Mouse (Mus musculus): ENCODE results near the gene Ulk1. TPM values are rescaled to one million over a fixed set of nuclear protein-coding genes. Genes with fewer than 3 reads are reported as not detected.

The Ulk1 gene
- polyA plus RNA-seq, 1 experiment, result 23.9 TPM

DNA sequence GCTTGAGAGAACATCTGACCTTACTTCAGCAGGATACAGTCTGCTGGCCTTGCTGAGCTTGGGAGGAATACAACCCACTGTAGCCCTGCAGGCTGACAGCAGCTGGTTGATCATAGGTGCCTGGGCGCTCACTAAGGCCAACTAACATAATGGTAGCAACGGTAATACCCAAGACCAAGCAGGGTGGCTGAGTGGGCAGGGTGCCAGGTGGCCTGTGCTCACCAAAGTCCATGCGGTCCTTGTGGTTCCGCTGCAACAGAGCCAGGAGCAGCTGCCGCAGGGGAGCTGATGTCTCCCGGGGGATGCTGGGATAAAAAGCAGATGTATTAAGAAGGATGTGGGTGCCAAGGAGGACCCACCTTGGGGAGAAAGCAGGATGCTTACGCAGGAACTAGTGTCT lies 15.5 kb downstream of the Ulk1 start:
- no peaks in the 10 kb centered on the region for H3K79me2 ChIP-seq (ENCODE audit: control insufficient read depth, insufficient read depth)
- TF ChIP-seq MYOG (IDR thresholded peaks at IDR 0.05; ENCODE audit: control insufficient read depth in 1 of 3, insufficient read depth in 1 of 3, insufficient read length in 2 of 3, low read depth in 2 of 3), result no peak
- TF ChIP-seq TCF3 (IDR thresholded peaks at IDR 0.05; ENCODE audit: insufficient read length, low read depth), result no peak
- TF ChIP-seq TCF12 (IDR thresholded peaks at IDR 0.05; ENCODE audit: insufficient read depth, poor library complexity, severe bottlenecking), result no peak
- no peak for TF ChIP-seq REST (IDR thresholded peaks at IDR 0.05; ENCODE audit: insufficient read depth, insufficient read length)
- TF ChIP-seq MYOD1 (IDR thresholded peaks at IDR 0.05; ENCODE audit: control insufficient read depth in 1 of 3, insufficient read length in 2 of 3, low read depth in 2 of 3), result no peak
- TF ChIP-seq CEBPB (IDR thresholded peaks at IDR 0.05; ENCODE audit: insufficient read depth, poor library complexity, severe bottlenecking), result no peak
- no peak for TF ChIP-seq POLR2A (IDR thresholded peaks at IDR 0.05; ENCODE audit: insufficient read length, low read depth)
- TF ChIP-seq E2F4 (IDR thresholded peaks at IDR 0.05; ENCODE audit: insufficient read depth), result no peak
- no peak for TF ChIP-seq POLR2AphosphoS2 (IDR thresholded peaks at IDR 0.05; ENCODE audit: insufficient read length, low read depth)
- H3K27me3 ChIP-seq (ENCODE audit: control insufficient read depth, insufficient read depth, insufficient read length), result no peaks in the 10 kb centered on the region
- H3ac ChIP-seq (ENCODE audit: control insufficient read depth, insufficient read length), result no peak overlapping the region
- no peak overlapping the region for H3K4me3 ChIP-seq
- no peak overlapping the region for H3K4me2 ChIP-seq (ENCODE audit: low read depth)
- peaks cover 25% of the 10 kb centered on the region for H3K36me3 ChIP-seq (ENCODE audit: control insufficient read depth, insufficient read depth)

DNA sequence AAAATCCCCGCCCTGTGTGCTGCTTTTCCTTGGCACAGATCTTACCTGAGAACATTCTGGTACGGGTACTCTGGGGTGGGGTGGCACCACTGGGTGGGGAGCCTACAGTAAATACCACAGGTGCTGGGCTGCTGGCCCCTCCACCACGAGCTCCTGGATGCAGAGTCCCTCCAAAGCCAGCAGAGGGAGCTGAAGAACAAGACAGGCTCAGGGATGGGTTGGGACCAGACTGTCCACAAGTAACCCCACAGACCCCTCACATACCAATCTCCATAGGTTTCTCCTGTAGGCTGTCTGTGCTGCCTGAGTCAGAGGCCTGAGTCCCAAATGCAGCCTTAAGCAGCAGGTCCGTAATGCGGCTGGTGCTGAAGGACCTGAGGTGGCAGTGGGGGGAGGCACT lies 21.2 kb downstream of the Ulk1 start:
- H3K36me3 ChIP-seq (ENCODE audit: control insufficient read depth, insufficient read depth), result peaks cover 10% of the 10 kb centered on the region
- H3K27me3 ChIP-seq (ENCODE audit: control insufficient read depth, insufficient read depth, insufficient read length), result no peaks in the 10 kb centered on the region
- no peak overlapping the region for H3K4me3 ChIP-seq
- TF ChIP-seq MAX (IDR thresholded peaks at IDR 0.05; ENCODE audit: low read depth) (no peak), USF1 (IDR thresholded peaks at IDR 0.05; ENCODE audit: low read depth) (no peak), MYOG (IDR thresholded peaks at IDR 0.05; ENCODE audit: control insufficient read depth in 1 of 3, insufficient read depth in 1 of 3, insufficient read length in 2 of 3, low read depth in 2 of 3) (no peak), REST (IDR thresholded peaks at IDR 0.05; ENCODE audit: insufficient read depth, insufficient read length) (no peak), POLR2AphosphoS2 (IDR thresholded peaks at IDR 0.05; ENCODE audit: insufficient read length, low read depth) (no peak), CEBPB (IDR thresholded peaks at IDR 0.05; ENCODE audit: insufficient read depth, poor library complexity, severe bottlenecking) (no peak), TCF3 (IDR thresholded peaks at IDR 0.05; ENCODE audit: insufficient read length, low read depth) (no peak), SRF (IDR thresholded peaks at IDR 0.05; ENCODE audit: control insufficient read depth, insufficient read length, low read depth) (no peak), E2F4 (IDR thresholded peaks at IDR 0.05; ENCODE audit: insufficient read depth) (no peak)
- H3ac ChIP-seq (ENCODE audit: control insufficient read depth, insufficient read length), result no peak overlapping the region
- H3K4me2 ChIP-seq (ENCODE audit: low read depth), result no peak overlapping the region
- no peaks in the 10 kb centered on the region for H3K79me2 ChIP-seq (ENCODE audit: control insufficient read depth, insufficient read depth)

DNA sequence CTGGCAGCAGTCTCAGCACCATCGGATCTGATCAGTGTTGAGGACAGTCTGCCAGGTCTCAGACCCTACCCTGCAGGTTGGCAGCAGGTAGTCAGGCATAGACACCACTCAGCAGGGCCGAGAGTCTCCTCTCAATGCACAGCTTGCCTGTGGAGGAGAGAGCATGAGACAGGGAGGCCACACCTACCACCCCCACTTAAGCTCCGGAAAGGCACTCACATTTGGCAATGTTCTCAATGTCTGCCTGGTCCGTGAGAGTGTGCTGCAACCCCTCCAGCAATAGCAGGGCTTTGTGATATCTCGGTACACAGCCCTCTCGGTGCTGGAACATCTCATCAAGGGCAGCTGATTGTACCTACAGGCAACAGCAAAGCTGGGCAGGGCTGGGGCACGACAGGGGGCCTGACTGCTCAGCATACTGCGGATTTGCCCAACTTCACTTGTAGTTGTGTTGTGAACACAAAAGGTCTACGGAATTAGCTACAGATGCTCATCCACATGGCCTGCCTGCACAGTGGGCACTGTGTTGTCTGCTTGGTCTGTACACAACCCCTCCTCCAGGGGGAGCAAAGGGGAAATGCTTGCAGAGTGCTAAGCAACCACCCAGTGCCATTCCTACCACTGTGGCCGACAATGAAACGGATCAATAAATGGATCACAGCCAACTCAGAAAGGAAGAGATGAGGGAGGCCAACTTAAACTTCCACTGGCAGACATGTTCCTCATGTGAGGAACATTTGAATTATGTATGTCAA lies 23.6 kb downstream of the Ulk1 start:
- Histone ChIP-seq H3K27me3 (ENCODE audit: control insufficient read depth, insufficient read depth, insufficient read length) (no peaks in the 10 kb centered on the region), H3K36me3 (ENCODE audit: control insufficient read depth, insufficient read depth) (peaks cover 4% of the 10 kb centered on the region), H3ac (ENCODE audit: control insufficient read depth, insufficient read length) (no peak overlapping the region), H3K4me2 (ENCODE audit: low read depth) (no peak overlapping the region), H3K4me3 (no peak overlapping the region), H3K79me2 (ENCODE audit: control insufficient read depth, insufficient read depth) (no peaks in the 10 kb centered on the region)
- TF ChIP-seq TCF12 (IDR thresholded peaks at IDR 0.05; ENCODE audit: insufficient read depth, poor library complexity, severe bottlenecking), result no peak
- no peak for TF ChIP-seq CEBPB (IDR thresholded peaks at IDR 0.05; ENCODE audit: insufficient read depth, poor library complexity, severe bottlenecking)
- TF ChIP-seq REST (IDR thresholded peaks at IDR 0.05; ENCODE audit: insufficient read depth, insufficient read length), result no peak
- TF ChIP-seq USF1 (IDR thresholded peaks at IDR 0.05; ENCODE audit: low read depth), result no peak
- no peak for TF ChIP-seq POLR2AphosphoS2 (IDR thresholded peaks at IDR 0.05; ENCODE audit: insufficient read length, low read depth)
- no peak for TF ChIP-seq TCF3 (IDR thresholded peaks at IDR 0.05; ENCODE audit: insufficient read length, low read depth)
- no peak for TF ChIP-seq MAX (IDR thresholded peaks at IDR 0.05; ENCODE audit: low read depth)
- no peak for TF ChIP-seq E2F4 (IDR thresholded peaks at IDR 0.05; ENCODE audit: insufficient read depth)
- TF ChIP-seq MYOG (IDR thresholded peaks at IDR 0.05; ENCODE audit: control insufficient read depth in 1 of 3, insufficient read depth in 1 of 3, insufficient read length in 2 of 3, low read depth in 2 of 3), result no peak
- no peak for TF ChIP-seq SRF (IDR thresholded peaks at IDR 0.05; ENCODE audit: control insufficient read depth, insufficient read length, low read depth)
- TF ChIP-seq POLR2A (IDR thresholded peaks at IDR 0.05; ENCODE audit: insufficient read length, low read depth), result no peak
- TF ChIP-seq MYOD1 (IDR thresholded peaks at IDR 0.05; ENCODE audit: control insufficient read depth in 1 of 3, insufficient read length in 2 of 3, low read depth in 2 of 3), result no peak

DNA sequence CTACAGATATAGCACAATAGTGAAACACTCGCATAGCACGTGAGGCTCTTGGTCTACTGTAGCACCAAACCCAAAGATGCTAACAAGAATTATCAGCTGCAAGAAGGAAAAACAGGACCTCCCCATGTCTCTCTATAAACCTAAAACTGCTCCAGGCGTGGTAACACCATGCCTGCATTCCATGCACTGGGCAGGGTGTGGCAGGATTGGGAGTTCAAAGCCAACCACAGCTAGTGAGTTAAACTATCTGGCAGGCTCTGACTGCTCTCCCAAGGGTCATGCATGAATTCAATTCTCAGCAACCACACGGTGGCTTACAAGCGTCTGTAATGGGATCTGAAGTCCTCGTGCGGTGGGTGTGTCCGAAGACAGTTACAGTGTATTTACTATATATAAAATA lies 26.7 kb downstream of the Ulk1 start:
- Histone ChIP-seq H3K4me3 (no peak overlapping the region), H3K4me2 (ENCODE audit: low read depth) (no peak overlapping the region), H3ac (ENCODE audit: control insufficient read depth, insufficient read length) (no peak overlapping the region), H3K27me3 (ENCODE audit: control insufficient read depth, insufficient read depth, insufficient read length) (no peaks in the 10 kb centered on the region), H3K79me2 (ENCODE audit: control insufficient read depth, insufficient read depth) (peaks cover 19% of the 10 kb centered on the region), H3K36me3 (ENCODE audit: control insufficient read depth, insufficient read depth) (peaks cover 4% of the 10 kb centered on the region)
- TF ChIP-seq TCF3 (IDR thresholded peaks at IDR 0.05; ENCODE audit: insufficient read length, low read depth) (no peak), POLR2A (IDR thresholded peaks at IDR 0.05; ENCODE audit: insufficient read length, low read depth) (no peak), SRF (IDR thresholded peaks at IDR 0.05; ENCODE audit: control insufficient read depth, insufficient read length, low read depth) (no peak), POLR2AphosphoS2 (IDR thresholded peaks at IDR 0.05; ENCODE audit: insufficient read length, low read depth) (peak; percentile 51)

Data from myocyte (in vitro differentiated cells).